Mouse (Mus musculus): ENCODE data around the gene Tspan15. TPM values are rescaled to one million over a fixed set of nuclear protein-coding genes. Genes with fewer than 3 reads are reported as not detected.
A peak's percentile ranks its signal among the peaks of the same experiment; 100 is the strongest.

Tspan15 gene
- polyA plus RNA-seq, 1 experiment, result 55.0 TPM

GRCm38 (mm10) chr10:62218044-62218788 is 12.8 kb downstream of the Tspan15 start:
- no peak for DNase-seq
- no peak overlapping the region for H3K4me3 ChIP-seq (replicated peaks; ENCODE audit: insufficient read depth, low read depth, low read length)
- H3K4me1 ChIP-seq (ENCODE audit: control insufficient read depth, insufficient read depth, low read length), result peaks cover 21% of the 10 kb centered on the region
- WGBS, result 88% methylated on average over 19 of the region's 19 CpGs
- no peaks in the 10 kb centered on the region for H3K27me3 ChIP-seq (ENCODE audit: control insufficient read depth, insufficient read depth, low read length)
- peak overlapping the region; percentile 23; the same call in 1 of the 2 replicates for H3K27ac ChIP-seq (ENCODE audit: insufficient read depth, low read length)
- TF ChIP-seq CTCF (IDR thresholded peaks at IDR 0.05; ENCODE audit: borderline replicate concordance, insufficient read depth, low read depth, low read length), result no peak
- no peak for TF ChIP-seq POLR2A (IDR thresholded peaks at IDR 0.05; ENCODE audit: borderline replicate concordance, insufficient read depth, low read length)

- no peak overlapping the region for H3K27ac ChIP-seq (ENCODE audit: insufficient read depth, low read length)
- no peak for DNase-seq
- TF ChIP-seq POLR2A (IDR thresholded peaks at IDR 0.05; ENCODE audit: borderline replicate concordance, insufficient read depth, low read length) (no peak), CTCF (IDR thresholded peaks at IDR 0.05; ENCODE audit: borderline replicate concordance, insufficient read depth, low read depth, low read length) (no peak)
- peaks cover 21% of the 10 kb centered on the region for H3K4me1 ChIP-seq (ENCODE audit: control insufficient read depth, insufficient read depth, low read length)
- H3K27me3 ChIP-seq (ENCODE audit: control insufficient read depth, insufficient read depth, low read length), result no peaks in the 10 kb centered on the region
- 58% methylated on average over 8 of the region's 8 CpGs for WGBS
- no peak overlapping the region for H3K4me3 ChIP-seq (replicated peaks; ENCODE audit: insufficient read depth, low read depth, low read length)
Measured at GRCm38 (mm10) chr10:62217196-62217595, 13.9 kb downstream of the Tspan15 start.

GRCm38 (mm10) chr10:62216595-62216994 is 14.5 kb downstream of the Tspan15 start:
- TF ChIP-seq CTCF (IDR thresholded peaks at IDR 0.05; ENCODE audit: borderline replicate concordance, insufficient read depth, low read depth, low read length), result no peak
- TF ChIP-seq POLR2A (IDR thresholded peaks at IDR 0.05; ENCODE audit: borderline replicate concordance, insufficient read depth, low read length), result no peak
- Histone ChIP-seq H3K4me1 (ENCODE audit: control insufficient read depth, insufficient read depth, low read length) (peaks cover 21% of the 10 kb centered on the region), H3K27me3 (ENCODE audit: control insufficient read depth, insufficient read depth, low read length) (no peaks in the 10 kb centered on the region), H3K4me3 (replicated peaks; ENCODE audit: insufficient read depth, low read depth, low read length) (no peak overlapping the region), H3K27ac (ENCODE audit: insufficient read depth, low read length) (no peak overlapping the region)
- WGBS, result 14% methylated on average over 5 of the region's 5 CpGs
- DNase-seq, result peak; percentile 66 to 84

- WGBS, result 94% methylated on average over 8 of the region's 8 CpGs
- no peak for DNase-seq
- no peak overlapping the region for H3K27ac ChIP-seq (ENCODE audit: insufficient read depth, low read length)
- no peaks in the 10 kb centered on the region for H3K27me3 ChIP-seq (ENCODE audit: control insufficient read depth, insufficient read depth, low read length)
- TF ChIP-seq CTCF (IDR thresholded peaks at IDR 0.05; ENCODE audit: borderline replicate concordance, insufficient read depth, low read depth, low read length) (no peak), POLR2A (IDR thresholded peaks at IDR 0.05; ENCODE audit: borderline replicate concordance, insufficient read depth, low read length) (no peak)
- no peak overlapping the region for H3K4me3 ChIP-seq (replicated peaks; ENCODE audit: insufficient read depth, low read depth, low read length)
- peaks cover 24% of the 10 kb centered on the region for H3K4me1 ChIP-seq (ENCODE audit: control insufficient read depth, insufficient read depth, low read length)
Measured at GRCm38 (mm10) chr10:62215633-62216032, 15.4 kb downstream of the Tspan15 start.

GRCm38 (mm10) chr10:62215169-62215616 is 15.9 kb downstream of the Tspan15 start:
- no peaks in the 10 kb centered on the region for H3K27me3 ChIP-seq (ENCODE audit: control insufficient read depth, insufficient read depth, low read length)
- TF ChIP-seq CTCF (IDR thresholded peaks at IDR 0.05; ENCODE audit: borderline replicate concordance, insufficient read depth, low read depth, low read length) (no peak), POLR2A (IDR thresholded peaks at IDR 0.05; ENCODE audit: borderline replicate concordance, insufficient read depth, low read length) (no peak)
- WGBS, result 67% methylated on average over 5 of the region's 5 CpGs
- H3K27ac ChIP-seq (ENCODE audit: insufficient read depth, low read length), result no peak overlapping the region
- DNase-seq, result no peak
- H3K4me3 ChIP-seq (replicated peaks; ENCODE audit: insufficient read depth, low read depth, low read length), result no peak overlapping the region
- peaks cover 24% of the 10 kb centered on the region for H3K4me1 ChIP-seq (ENCODE audit: control insufficient read depth, insufficient read depth, low read length)

- DNase-seq, result no peak
- 32% methylated on average over 6 of the region's 6 CpGs for WGBS
- H3K4me1 ChIP-seq (ENCODE audit: control insufficient read depth, insufficient read depth, low read length), result peaks cover 13% of the 10 kb centered on the region
- TF ChIP-seq CTCF (IDR thresholded peaks at IDR 0.05; ENCODE audit: borderline replicate concordance, insufficient read depth, low read depth, low read length), result no peak
- no peak for TF ChIP-seq POLR2A (IDR thresholded peaks at IDR 0.05; ENCODE audit: borderline replicate concordance, insufficient read depth, low read length)
- H3K27me3 ChIP-seq (ENCODE audit: control insufficient read depth, insufficient read depth, low read length), result no peaks in the 10 kb centered on the region
- H3K4me3 ChIP-seq (replicated peaks; ENCODE audit: insufficient read depth, low read depth, low read length), result no peak overlapping the region
- H3K27ac ChIP-seq (ENCODE audit: insufficient read depth, low read length), result no peak overlapping the region
Measured at GRCm38 (mm10) chr10:62211310-62211709, 19.7 kb downstream of the Tspan15 start.

- H3K27me3 ChIP-seq (ENCODE audit: control insufficient read depth, insufficient read depth, low read length), result no peaks in the 10 kb centered on the region
- H3K4me1 ChIP-seq (ENCODE audit: control insufficient read depth, insufficient read depth, low read length), result peaks cover 8% of the 10 kb centered on the region
- no peak for DNase-seq
- no peak for TF ChIP-seq CTCF (IDR thresholded peaks at IDR 0.05; ENCODE audit: borderline replicate concordance, insufficient read depth, low read depth, low read length)
- no peak for TF ChIP-seq POLR2A (IDR thresholded peaks at IDR 0.05; ENCODE audit: borderline replicate concordance, insufficient read depth, low read length)
- no peak overlapping the region for H3K4me3 ChIP-seq (replicated peaks; ENCODE audit: insufficient read depth, low read depth, low read length)
- 79% methylated on average over 10 of the region's 10 CpGs for WGBS
- H3K27ac ChIP-seq (ENCODE audit: insufficient read depth, low read length), result no peak overlapping the region
Measured at GRCm38 (mm10) chr10:62208241-62208896, 22.7 kb downstream of the Tspan15 start.
